Comparison of ENCODE assay signal across 8 mouse cellular contexts in the genomic region with DNA sequence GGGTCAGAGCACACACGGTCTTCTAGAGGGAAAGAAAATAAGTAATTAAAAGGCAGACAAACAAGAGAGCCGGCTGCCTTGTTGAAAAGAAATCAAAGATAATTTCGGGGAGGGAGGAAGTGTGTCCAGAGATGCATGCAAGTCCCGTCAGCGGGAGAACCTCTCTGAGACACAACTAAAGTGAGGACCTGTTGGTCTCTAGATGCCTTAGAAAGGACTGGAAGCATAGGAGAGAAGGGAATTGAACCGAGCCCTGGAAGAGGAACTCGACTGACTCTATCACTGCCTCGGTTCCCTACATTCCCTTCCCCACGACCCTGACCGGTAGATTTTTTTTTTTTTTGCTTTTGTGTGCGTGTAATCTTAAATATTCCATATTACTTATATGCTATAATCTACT. TPM values are rescaled to one million over a fixed set of nuclear protein-coding genes. Genes with fewer than 3 reads are reported as not detected.
DNase-seq lines count a peak whose midpoint lies in the region; ATAC-seq and TF ChIP-seq lines count a peak whose summit lies in the region.

No protein-coding gene starts in this region.

- 4% methylated on average over 11 of the region's 11 CpGs for WGBS in kidney, postnatal 0 days
- WGBS in embryonic facial prominence, embryonic 13.5 days: 4% methylated on average over 11 of the region's 11 CpGs
- WGBS in intestine, embryonic 16.5 days: 9% methylated on average over 11 of the region's 11 CpGs
- 2% methylated on average over 11 of the region's 11 CpGs for WGBS in neural tube, embryonic 12.5 days

- peak overlapping the region; percentile 84 for H3K4me2 ChIP-seq in kidney, postnatal 0 days (ENCODE audit: low read length)
- peak overlapping the region; percentile 94 for H3K4me2 ChIP-seq in embryonic facial prominence, embryonic 13.5 days
- H3K4me2 ChIP-seq in intestine, embryonic 16.5 days (ENCODE audit: low read depth, low read length): peak overlapping the region; percentile 99
- H3K4me2 ChIP-seq in neural tube, embryonic 12.5 days (replicated peaks): peak overlapping the region; percentile 65

- H3K4me3 ChIP-seq in kidney, postnatal 0 days (replicated peaks; ENCODE audit: low read depth, low read length): peak overlapping the region; percentile 47
- peak overlapping the region; percentile 73 for H3K4me3 ChIP-seq in embryonic facial prominence, embryonic 13.5 days
- peak overlapping the region; percentile 64 for H3K4me3 ChIP-seq in intestine, embryonic 16.5 days (ENCODE audit: low read length)
- H3K4me3 ChIP-seq in neural tube, embryonic 12.5 days: peak overlapping the region; percentile 87

- no peak overlapping the region for H3K27ac ChIP-seq in kidney, postnatal 0 days
- peak overlapping the region; percentile 83 for H3K27ac ChIP-seq in embryonic facial prominence, embryonic 13.5 days
- no peak overlapping the region for H3K27ac ChIP-seq in intestine, embryonic 16.5 days (ENCODE audit: low read length)
- no peak overlapping the region for H3K27ac ChIP-seq in neural tube, embryonic 12.5 days

- no peaks in the 10 kb centered on the region for H3K9me3 ChIP-seq in kidney, postnatal 0 days (replicated peaks; ENCODE audit: low read length)
- H3K9me3 ChIP-seq in embryonic facial prominence, embryonic 13.5 days: no peaks in the 10 kb centered on the region
- H3K9me3 ChIP-seq in intestine, embryonic 16.5 days (ENCODE audit: control insufficient read depth, low read length): no peaks in the 10 kb centered on the region
- H3K9me3 ChIP-seq in neural tube, embryonic 12.5 days: no peaks in the 10 kb centered on the region

- ATAC-seq in kidney, postnatal 0 days (replicated peaks; ENCODE audit: low FRiP score, low read depth): no peak
- no peak for ATAC-seq in embryonic facial prominence, embryonic 13.5 days (ENCODE audit: insufficient number of reproducible peaks, insufficient read depth, low FRiP score, low TSS enrichment, low read depth)
- ATAC-seq in intestine, embryonic 16.5 days: no peak
- ATAC-seq in neural tube, embryonic 12.5 days (ENCODE audit: low FRiP score, low read depth): no peak
- no peak for ATAC-seq in monocyte, adult 5-6 weeks (replicated peaks; ENCODE audit: insufficient number of reproducible peaks, low FRiP score, low TSS enrichment, poor library complexity, severe bottlenecking)
- ATAC-seq in inflammation-experienced regulatory T-cells, adult 6 months: no peak

- TF ChIP-seq CTCF in kidney, postnatal 0 days (IDR thresholded peaks at IDR 0.05; ENCODE audit: low read depth): no peak

- no peak for DNase-seq in kidney, postnatal 0 days (ENCODE audit: low spot score)
- DNase-seq in kidney, postnatal 36 days: no peak
- DNase-seq in adrenal gland, postnatal 10 days: no peak

- H3K9ac ChIP-seq in kidney, postnatal 0 days (ENCODE audit: low read depth, low read length): 0 out of 2 replicates have a peak overlapping the region, but pooled peaks have one; percentile 5
- H3K9ac ChIP-seq in embryonic facial prominence, embryonic 13.5 days: peak overlapping the region; percentile 74
- H3K9ac ChIP-seq in intestine, embryonic 16.5 days (ENCODE audit: low read depth, low read length): peak overlapping the region; percentile 75
- H3K9ac ChIP-seq in neural tube, embryonic 12.5 days: no peak overlapping the region

- no peaks in the 10 kb centered on the region for H3K27me3 ChIP-seq in kidney, postnatal 0 days (ENCODE audit: insufficient read depth, low read length)
- peaks cover 28% of the 10 kb centered on the region for H3K27me3 ChIP-seq in embryonic facial prominence, embryonic 13.5 days
- H3K27me3 ChIP-seq in intestine, embryonic 16.5 days (replicated peaks; ENCODE audit: control insufficient read depth, insufficient read depth, low read length): peaks cover 16% of the 10 kb centered on the region
- H3K27me3 ChIP-seq in neural tube, embryonic 12.5 days (replicated peaks): no peaks in the 10 kb centered on the region

- 0 out of 2 replicates have a peak, but pooled peaks cover 3% of the 10 kb centered on the region for H3K4me1 ChIP-seq in kidney, postnatal 0 days (replicated peaks; ENCODE audit: insufficient read depth, low read length)
- H3K4me1 ChIP-seq in embryonic facial prominence, embryonic 13.5 days: peaks cover 27% of the 10 kb centered on the region
- H3K4me1 ChIP-seq in intestine, embryonic 16.5 days (ENCODE audit: control insufficient read depth, insufficient read depth, low read length): peaks cover 13% of the 10 kb centered on the region
- peaks cover 27% of the 10 kb centered on the region for H3K4me1 ChIP-seq in neural tube, embryonic 12.5 days

- no peaks in the 10 kb centered on the region for H3K36me3 ChIP-seq in kidney, postnatal 0 days (ENCODE audit: insufficient read depth, low read length)
- no peaks in the 10 kb centered on the region for H3K36me3 ChIP-seq in embryonic facial prominence, embryonic 13.5 days
- H3K36me3 ChIP-seq in intestine, embryonic 16.5 days (ENCODE audit: control insufficient read depth, insufficient read depth, low read length): no peaks in the 10 kb centered on the region
- H3K36me3 ChIP-seq in neural tube, embryonic 12.5 days: no peaks in the 10 kb centered on the region

RNA-seq across cellular contexts. Expression of a gene that starts 0.8 kb away (rescaled TPM):
- polyA plus RNA-seq in kidney, postnatal 0 days (2015; fragmentation: Nextera tagmentation; extraction: Ambion mirVana): 41.4 and 44.5 TPM in 2 replicates
- polyA plus RNA-seq in embryonic facial prominence, embryonic 13.5 days (2015; fragmentation: Nextera tagmentation; extraction: Ambion mirVana): 53.0 and 57.8 TPM in 2 replicates
- polyA plus RNA-seq in intestine, embryonic 16.5 days (2015; fragmentation: Nextera tagmentation; extraction: Ambion mirVana): 37.3 and 43.0 TPM in 2 replicates
- polyA plus RNA-seq in neural tube, embryonic 12.5 days (2016; fragmentation: Nextera tagmentation; extraction: Ambion mirVana): 135 and 145 TPM in 2 replicates
- total RNA-seq in monocyte, adult 5-6 weeks (2017): 0.10 to 1.3 TPM in 2 of 3 replicates, not detected in the other
- under 1 TPM in 1 of 3 experiments, not detected in 2; 0.42 TPM for polyA plus RNA-seq in inflammation-experienced regulatory T-cells, adult 6 months (2017; shearing (Covaris generic))
- total RNA-seq in adrenal gland, postnatal 10 days (2021): 10 to 100 TPM; 32.0 to 39.5 TPM

Comparison
In these comparisons a context has a peak if more than half of its experiments do, and no peak if none do; other contexts are left out.
1. RNA of a gene that starts 0.8 kb away (polyA plus RNA-seq): 135 to 145 TPM in neural tube, embryonic 12.5 days, 53.0 to 57.8 TPM in embryonic facial prominence, embryonic 13.5 days, 41.4 to 44.5 TPM in kidney, postnatal 0 days and 37.3 to 43.0 TPM in intestine, embryonic 16.5 days; 0.42 TPM in inflammation-experienced regulatory T-cells, adult 6 months; every median in the first group is over 10 times any median in the second.
2. Peak in every context shown above with its lines, with median percentiles within 50 percentile points of each other: H3K4me2 ChIP-seq and H3K4me3 ChIP-seq.